Mouse (Mus musculus): Measurements from ENCODE around the gene Klhl29. TPM values are rescaled to one million over a fixed set of nuclear protein-coding genes. Genes with fewer than 3 reads are reported as not detected.

The Klhl29 gene
- polyA plus RNA-seq, 1 experiment from 2014 or later, result 2.8 TPM

GRCm38 (mm10) chr12:5243867-5244266, 131.6 kb downstream of the Klhl29 start:
- Histone ChIP-seq H3K27ac (ENCODE audit: low read depth) (no peak overlapping the region), H3K36me3 (ENCODE audit: control insufficient read depth, insufficient read depth, low read length) (no peaks in the 10 kb centered on the region), H3K9ac (ENCODE audit: low read length) (no peak overlapping the region), H3K4me2 (ENCODE audit: low read length) (no peak overlapping the region), H3K4me1 (replicated peaks; ENCODE audit: control insufficient read depth, insufficient read depth, low read length) (peaks cover 25% of the 10 kb centered on the region), H3K4me3 (ENCODE audit: low read depth, low read length) (no peak overlapping the region), H3K9me3 (ENCODE audit: control insufficient read depth, low read length) (no peaks in the 10 kb centered on the region), H3K27me3 (replicated peaks; ENCODE audit: control insufficient read depth, insufficient read depth, low read length) (no peaks in the 10 kb centered on the region)
- 87% methylated on average over 6 of the region's 6 CpGs for WGBS
- ATAC-seq (replicated peaks; ENCODE audit: low FRiP score, low TSS enrichment, low read depth) (no peak), DNase-seq (ENCODE audit: low spot score) (no peak)

GRCm38 (mm10) chr12:5243449-5243848, 132.0 kb downstream of the Klhl29 start:
- Histone ChIP-seq H3K9me3 (ENCODE audit: control insufficient read depth, low read length) (no peaks in the 10 kb centered on the region), H3K9ac (ENCODE audit: low read length) (no peak overlapping the region), H3K4me1 (replicated peaks; ENCODE audit: control insufficient read depth, insufficient read depth, low read length) (peaks cover 25% of the 10 kb centered on the region), H3K36me3 (ENCODE audit: control insufficient read depth, insufficient read depth, low read length) (no peaks in the 10 kb centered on the region), H3K4me2 (ENCODE audit: low read length) (no peak overlapping the region), H3K4me3 (ENCODE audit: low read depth, low read length) (no peak overlapping the region), H3K27ac (ENCODE audit: low read depth) (no peak overlapping the region), H3K27me3 (replicated peaks; ENCODE audit: control insufficient read depth, insufficient read depth, low read length) (no peaks in the 10 kb centered on the region)
- WGBS, result 41% methylated on average over 4 of the region's 4 CpGs
- ATAC-seq (replicated peaks; ENCODE audit: low FRiP score, low TSS enrichment, low read depth), result no peak
- no peak for DNase-seq (ENCODE audit: low spot score)

GRCm38 (mm10) chr12:5242551-5243330, 132.7 kb downstream of the Klhl29 start:
- DNase-seq (ENCODE audit: low spot score) (no peak), ATAC-seq (replicated peaks; ENCODE audit: low FRiP score, low TSS enrichment, low read depth) (no peak)
- H3K4me2 ChIP-seq (ENCODE audit: low read length), result no peak overlapping the region

GRCm38 (mm10) chr12:5239451-5240245, 135.8 kb downstream of the Klhl29 start:
- Histone ChIP-seq H3K27ac (ENCODE audit: low read depth) (no peak overlapping the region), H3K4me1 (replicated peaks; ENCODE audit: control insufficient read depth, insufficient read depth, low read length) (peaks cover 21% of the 10 kb centered on the region), H3K27me3 (replicated peaks; ENCODE audit: control insufficient read depth, insufficient read depth, low read length) (no peaks in the 10 kb centered on the region), H3K4me3 (ENCODE audit: low read depth, low read length) (no peak overlapping the region), H3K9me3 (ENCODE audit: control insufficient read depth, low read length) (no peaks in the 10 kb centered on the region), H3K4me2 (ENCODE audit: low read length) (no peak overlapping the region), H3K36me3 (ENCODE audit: control insufficient read depth, insufficient read depth, low read length) (no peaks in the 10 kb centered on the region), H3K9ac (ENCODE audit: low read length) (no peak overlapping the region)
- WGBS, result 64% methylated on average over 17 of the region's 17 CpGs
- no peak for DNase-seq (ENCODE audit: low spot score)
- no peak for ATAC-seq (replicated peaks; ENCODE audit: low FRiP score, low TSS enrichment, low read depth)

More at GRCm38 (mm10) chr12:5242551-5243330, 132.7 kb downstream of the Klhl29 start:
- WGBS, result 82% methylated on average over 8 of the region's 8 CpGs
- Histone ChIP-seq H3K4me3 (ENCODE audit: low read depth, low read length) (no peak overlapping the region), H3K27ac (ENCODE audit: low read depth) (no peak overlapping the region), H3K9me3 (ENCODE audit: control insufficient read depth, low read length) (no peaks in the 10 kb centered on the region), H3K27me3 (replicated peaks; ENCODE audit: control insufficient read depth, insufficient read depth, low read length) (no peaks in the 10 kb centered on the region), H3K9ac (ENCODE audit: low read length) (no peak overlapping the region), H3K36me3 (ENCODE audit: control insufficient read depth, insufficient read depth, low read length) (no peaks in the 10 kb centered on the region), H3K4me1 (replicated peaks; ENCODE audit: control insufficient read depth, insufficient read depth, low read length) (peaks cover 19% of the 10 kb centered on the region)

- Histone ChIP-seq H3K27ac (ENCODE audit: low read depth) (no peak overlapping the region), H3K4me3 (ENCODE audit: low read depth, low read length) (no peak overlapping the region), H3K4me2 (ENCODE audit: low read length) (no peak overlapping the region), H3K9me3 (ENCODE audit: control insufficient read depth, low read length) (no peaks in the 10 kb centered on the region), H3K36me3 (ENCODE audit: control insufficient read depth, insufficient read depth, low read length) (no peaks in the 10 kb centered on the region), H3K9ac (ENCODE audit: low read length) (no peak overlapping the region), H3K4me1 (replicated peaks; ENCODE audit: control insufficient read depth, insufficient read depth, low read length) (peaks cover 21% of the 10 kb centered on the region), H3K27me3 (replicated peaks; ENCODE audit: control insufficient read depth, insufficient read depth, low read length) (no peaks in the 10 kb centered on the region)
- 35% methylated on average over 5 of the region's 5 CpGs for WGBS
- DNase-seq (ENCODE audit: low spot score) (peak; percentile 77), ATAC-seq (replicated peaks; ENCODE audit: low FRiP score, low TSS enrichment, low read depth) (peak; percentile 61; the same call in 1 of the 2 replicates)
Measured at GRCm38 (mm10) chr12:5237078-5237477, 138.4 kb downstream of the Klhl29 start.

GRCm38 (mm10) chr12:5235596-5235995, 139.9 kb downstream of the Klhl29 start:
- Histone ChIP-seq H3K4me2 (ENCODE audit: low read length) (no peak overlapping the region), H3K4me1 (replicated peaks; ENCODE audit: control insufficient read depth, insufficient read depth, low read length) (peaks cover 21% of the 10 kb centered on the region), H3K27ac (ENCODE audit: low read depth) (no peak overlapping the region), H3K27me3 (replicated peaks; ENCODE audit: control insufficient read depth, insufficient read depth, low read length) (no peaks in the 10 kb centered on the region), H3K9me3 (ENCODE audit: control insufficient read depth, low read length) (no peaks in the 10 kb centered on the region), H3K9ac (ENCODE audit: low read length) (no peak overlapping the region), H3K36me3 (ENCODE audit: control insufficient read depth, insufficient read depth, low read length) (no peaks in the 10 kb centered on the region), H3K4me3 (ENCODE audit: low read depth, low read length) (no peak overlapping the region)
- no peak for DNase-seq (ENCODE audit: low spot score)
- no peak for ATAC-seq (replicated peaks; ENCODE audit: low FRiP score, low TSS enrichment, low read depth)
- 87% methylated on average over 12 of the region's 12 CpGs for WGBS

GRCm38 (mm10) chr12:5230504-5230903, 145.0 kb downstream of the Klhl29 start:
- no peak overlapping the region for H3K27ac ChIP-seq (ENCODE audit: low read depth)
- H3K9me3 ChIP-seq (ENCODE audit: control insufficient read depth, low read length), result no peaks in the 10 kb centered on the region
- H3K36me3 ChIP-seq (ENCODE audit: control insufficient read depth, insufficient read depth, low read length), result no peaks in the 10 kb centered on the region
- H3K9ac ChIP-seq (ENCODE audit: low read length), result no peak overlapping the region
- H3K4me3 ChIP-seq (ENCODE audit: low read depth, low read length), result no peak overlapping the region
- 93% methylated on average over 5 of the region's 5 CpGs for WGBS
- H3K4me2 ChIP-seq (ENCODE audit: low read length), result no peak overlapping the region
- no peaks in the 10 kb centered on the region for H3K27me3 ChIP-seq (replicated peaks; ENCODE audit: control insufficient read depth, insufficient read depth, low read length)
- no peaks in the 10 kb centered on the region for H3K4me1 ChIP-seq (replicated peaks; ENCODE audit: control insufficient read depth, insufficient read depth, low read length)
- ATAC-seq (replicated peaks; ENCODE audit: low FRiP score, low TSS enrichment, low read depth), result no peak
- DNase-seq (ENCODE audit: low spot score), result no peak

GRCm38 (mm10) chr12:5226676-5227654, 148.5 kb downstream of the Klhl29 start:
- H3K9me3 ChIP-seq (ENCODE audit: control insufficient read depth, low read length), result no peaks in the 10 kb centered on the region
- no peak overlapping the region for H3K4me2 ChIP-seq (ENCODE audit: low read length)
- H3K36me3 ChIP-seq (ENCODE audit: control insufficient read depth, insufficient read depth, low read length), result no peaks in the 10 kb centered on the region
- H3K27ac ChIP-seq (ENCODE audit: low read depth), result no peak overlapping the region
- WGBS, result 68% methylated on average over 14 of the region's 14 CpGs
- no peak overlapping the region for H3K9ac ChIP-seq (ENCODE audit: low read length)
- no peaks in the 10 kb centered on the region for H3K4me1 ChIP-seq (replicated peaks; ENCODE audit: control insufficient read depth, insufficient read depth, low read length)
- H3K4me3 ChIP-seq (ENCODE audit: low read depth, low read length), result no peak overlapping the region
- no peaks in the 10 kb centered on the region for H3K27me3 ChIP-seq (replicated peaks; ENCODE audit: control insufficient read depth, insufficient read depth, low read length)
- no peak for ATAC-seq (replicated peaks; ENCODE audit: low FRiP score, low TSS enrichment, low read depth)
- DNase-seq (ENCODE audit: low spot score), result no peak

Data from intestine, embryonic 14.5 days (tissue).